Mouse (Mus musculus) liver, embryonic 14.5 days (tissue): Measurements from ENCODE around the gene Cenpn. TPM values are rescaled to one million over a fixed set of nuclear protein-coding genes. Genes with fewer than 3 reads are reported as not detected.

Source experiments
- ATAC-seq: fragments of 200-750 bp; cut with Nextera tagmentation; 2 replicates; pipeline ENCODE4 v1.8.0; 2017; ENCODE audit warnings: moderate number of reproducible peaks, mild to moderate bottlenecking, moderate library complexity; ENCODE audit not compliant: insufficient read depth
- DNase-seq, 3 experiments: peaks; one replicate each; pipeline ENCODE4 v3.0.0-alpha.2; 2012 to 2013; ENCODE audit warnings: low read depth in 3 of 3, low spot score in 3 of 3
- H3K27ac ChIP-seq: fragments of 300-500 bp; sonication (generic); 2 replicates; pipeline ENCODE4 v1.5.1; 2014; ENCODE audit warnings: moderate library complexity, mild to moderate bottlenecking, control low read depth, inconsistent platforms
- H3K27me3 ChIP-seq: fragments of 300-500 bp; sonication (generic); 2 replicates; pipeline ENCODE4 v1.6.1; 2014; ENCODE audit warnings: mild to moderate bottlenecking, low read length, moderate library complexity; ENCODE audit not compliant: control insufficient read depth, insufficient read depth
- H3K36me3 ChIP-seq: fragments of 300-500 bp; sonication (generic); replicated peaks from 2 replicates; pipeline ENCODE4 v1.6.1; 2014; ENCODE audit warnings: low read depth; ENCODE audit not compliant: control insufficient read depth, insufficient read depth
- H3K4me1 ChIP-seq, 2 experiments: fragments of 200-500 bp in 1 of 2; fragments of 300-500 bp in 1 of 2; sonication (generic) in 1 of 2; replicated peaks; 2 replicates each; pipeline ENCODE4 v1.6.1; 2012 to 2014; ENCODE audit warnings: antibody characterized with exemption in 1 of 2, inconsistent platforms in 1 of 2, low read length in 1 of 2; ENCODE audit not compliant: control insufficient read depth in 2 of 2, insufficient read depth in 2 of 2
- H3K4me2 ChIP-seq: fragments of 300-500 bp; sonication (generic); 2 replicates; pipeline ENCODE4 v1.6.1; 2014; ENCODE audit warnings: low read depth, mild to moderate bottlenecking, control low read depth, moderate library complexity
- H3K4me3 ChIP-seq, 2 experiments: fragments of 200-500 bp in 1 of 2; fragments of 300-500 bp in 1 of 2; sonication (generic) in 1 of 2; 2 replicates each; pipeline ENCODE4 v1.5.1; 2012 to 2014; ENCODE audit warnings: low read depth in 2 of 2, low read length in 2 of 2, mild to moderate bottlenecking in 2 of 2, control low read depth in 1 of 2, inconsistent platforms in 1 of 2, moderate library complexity in 1 of 2; ENCODE audit not compliant: insufficient read depth in 1 of 2
- H3K9ac ChIP-seq: fragments of 300-500 bp; sonication (generic); replicated peaks from 2 replicates; pipeline ENCODE4 v1.6.1; 2014; ENCODE audit warnings: mild to moderate bottlenecking, control low read depth, moderate library complexity
- H3K9me3 ChIP-seq: fragments of 300-500 bp; sonication (generic); 2 replicates; pipeline ENCODE4 v1.6.1; 2016; ENCODE audit warnings: low read length, mixed read lengths; ENCODE audit not compliant: control insufficient read depth
- CTCF ChIP-seq: IDR thresholded peaks from 2 replicates; pipeline ENCODE4 v1.5.1; 2016; ENCODE audit warnings: antibody characterized with exemption, low read depth, control low read depth
- EP300 ChIP-seq: IDR thresholded peaks from 2 replicates; pipeline ENCODE4 v1.6.1; 2016; ENCODE audit warnings: antibody characterized with exemption, low read depth
- WGBS: fragments of 180-500 bp; shearing (Covaris S2); extraction: QIAGEN DNeasy Blood & Tissue Kit; methylation state at CpG from one replicate; pipeline ENCODE4 v1.1.7; 2014; ENCODE audit not compliant: insufficient replicate concordance; 5-methylcytosine and 5-hydroxymethylcytosine counted together
- polyA plus RNA-seq, 2 experiments: library from polyadenylated mRNA; depleted of rRNA in 1 of 2; stranded (reverse) in 1 of 2; unstranded in 1 of 2; fragments of >200 nt; fragmentation: Nextera tagmentation in 1 of 2; extraction: Ambion mirVana in 1 of 2; gene quantifications; 2 replicates each; pipeline versions ENCODE4 v1.2.1 to v1.2.3; 2012 to 2014

The Cenpn gene
- polyA plus RNA-seq, 2 experiments: 21.3 to 27.4 TPM

DNA sequence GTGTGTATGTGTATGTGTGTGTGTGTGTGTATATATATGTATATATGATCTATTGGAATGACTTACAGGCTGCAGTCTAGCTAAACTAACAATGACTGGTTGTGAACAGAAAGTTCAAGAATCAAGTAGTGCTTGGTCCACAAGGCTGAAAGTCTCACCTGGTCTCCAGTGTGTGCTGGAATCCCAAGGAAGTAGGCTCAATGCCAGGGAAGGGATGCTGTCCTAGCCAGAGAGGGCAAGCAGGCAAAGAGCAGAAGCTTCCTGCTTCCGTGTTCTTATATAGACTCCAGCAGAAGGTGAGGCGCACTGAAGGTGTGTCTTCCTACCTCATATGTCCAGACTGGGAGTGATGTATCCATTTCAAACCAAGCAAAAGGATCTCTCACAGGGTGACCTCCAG lies 30.2 kb downstream of the Cenpn start:
- Histone ChIP-seq H3K27ac (no peak overlapping the region), H3K4me3 (no peak overlapping the region), H3K4me1 (peaks cover 7 to 11% of the 10 kb centered on the region in 2 experiments), H3K9me3 (no peaks in the 10 kb centered on the region), H3K4me2 (no peak overlapping the region), H3K36me3 (peaks cover 7% of the 10 kb centered on the region), H3K9ac (no peak overlapping the region), H3K27me3 (no peaks in the 10 kb centered on the region)
- no peak for DNase-seq
- TF ChIP-seq CTCF (no peak), EP300 (no peak)
- no peak for ATAC-seq
- 75% methylated on average over 2 of the region's 2 CpGs for WGBS

DNA sequence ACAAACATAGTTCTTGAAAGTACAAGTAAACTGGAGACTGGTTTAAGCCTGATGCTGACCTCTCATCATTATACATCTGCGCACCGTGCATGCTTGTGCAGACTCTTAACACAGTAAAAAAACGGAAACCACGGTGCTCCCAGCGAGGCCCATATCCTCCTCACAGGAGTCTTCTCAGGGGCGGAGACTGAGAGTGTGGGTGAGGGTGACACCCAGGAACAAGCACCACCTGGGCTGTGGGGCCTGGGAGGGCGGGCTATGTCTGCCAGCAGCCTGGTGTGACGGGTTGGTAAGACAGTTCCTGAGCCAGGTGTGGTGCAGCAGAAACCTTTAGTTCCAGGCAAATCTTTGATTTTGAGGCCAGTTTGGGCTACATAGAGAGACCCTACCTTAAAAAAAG lies 30.9 kb downstream of the Cenpn start:
- H3K4me2 ChIP-seq: no peak overlapping the region
- 51% methylated on average over 8 of the region's 8 CpGs for WGBS
- H3K27ac ChIP-seq: no peak overlapping the region
- TF ChIP-seq CTCF (no peak), EP300 (no peak)
- H3K4me3 ChIP-seq: no peak overlapping the region
- peaks cover 9% of the 10 kb centered on the region for H3K36me3 ChIP-seq
- ATAC-seq (no peak), DNase-seq (no peak)
- H3K9me3 ChIP-seq: no peaks in the 10 kb centered on the region
- peaks cover 6 to 7% of the 10 kb centered on the region in 2 experiments for H3K4me1 ChIP-seq
- H3K9ac ChIP-seq: no peak overlapping the region
- no peaks in the 10 kb centered on the region for H3K27me3 ChIP-seq

DNA sequence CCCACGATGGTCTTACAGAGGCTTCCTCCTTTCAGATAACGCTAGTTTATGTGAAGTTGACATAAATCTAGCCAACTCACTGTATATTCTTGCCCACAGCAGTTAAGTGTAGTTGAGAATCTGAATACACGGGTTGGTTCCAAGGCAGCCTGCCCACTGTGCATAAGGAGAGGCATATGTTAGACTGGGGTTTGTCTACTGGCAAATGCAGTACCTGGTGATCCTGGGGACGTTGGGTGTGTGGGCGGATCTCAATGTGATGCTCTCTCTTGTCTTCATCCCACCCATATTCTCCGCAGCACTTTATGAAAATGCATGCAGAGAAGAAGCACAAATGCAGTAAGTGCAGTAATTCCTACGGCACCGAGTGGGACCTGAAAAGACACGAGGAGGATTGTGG lies 32.9 kb downstream of the Cenpn start:
- Histone ChIP-seq H3K4me2 (no peak overlapping the region), H3K9ac (no peak overlapping the region), H3K4me3 (no peak overlapping the region), H3K27me3 (no peaks in the 10 kb centered on the region), H3K9me3 (no peaks in the 10 kb centered on the region), H3K36me3 (peaks cover 10% of the 10 kb centered on the region), H3K27ac (no peak overlapping the region), H3K4me1 (no peaks in the 10 kb centered on the region)
- no peak for ATAC-seq
- DNase-seq: no peak
- 80% methylated on average over 9 of the region's 9 CpGs for WGBS
- no peak for TF ChIP-seq EP300
- no peak for TF ChIP-seq CTCF

DNA sequence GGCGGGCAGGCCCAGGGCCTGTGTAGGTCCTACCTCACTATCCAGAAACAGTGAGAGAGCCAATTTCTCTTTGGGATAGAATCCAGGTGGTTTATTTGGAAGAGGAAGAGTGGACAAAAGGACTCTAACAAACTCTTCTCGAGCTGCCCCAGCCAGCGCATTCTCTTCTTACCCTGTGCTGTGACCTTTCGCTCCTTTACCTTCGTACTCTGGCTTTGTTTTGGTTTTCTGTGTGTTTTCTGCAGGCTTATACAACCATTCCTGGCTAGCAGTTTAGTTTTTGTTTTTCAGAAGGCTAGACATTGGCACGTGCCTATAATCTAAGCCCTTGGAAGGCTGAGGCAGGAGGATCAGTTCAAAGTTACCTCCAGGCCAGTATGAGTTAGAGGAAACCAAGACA lies 48.0 kb downstream of the Cenpn start:
- TF ChIP-seq EP300 (no peak), CTCF (no peak)
- no peak for DNase-seq
- Histone ChIP-seq H3K4me3 (no peak overlapping the region), H3K9ac (no peak overlapping the region), H3K36me3 (no peaks in the 10 kb centered on the region), H3K4me1 (no peaks in the 10 kb centered on the region), H3K9me3 (no peaks in the 10 kb centered on the region), H3K4me2 (no peak overlapping the region), H3K27me3 (no peaks in the 10 kb centered on the region), H3K27ac (no peak overlapping the region)
- ATAC-seq: no peak
- WGBS: 81% methylated on average over 6 of the region's 6 CpGs

DNA sequence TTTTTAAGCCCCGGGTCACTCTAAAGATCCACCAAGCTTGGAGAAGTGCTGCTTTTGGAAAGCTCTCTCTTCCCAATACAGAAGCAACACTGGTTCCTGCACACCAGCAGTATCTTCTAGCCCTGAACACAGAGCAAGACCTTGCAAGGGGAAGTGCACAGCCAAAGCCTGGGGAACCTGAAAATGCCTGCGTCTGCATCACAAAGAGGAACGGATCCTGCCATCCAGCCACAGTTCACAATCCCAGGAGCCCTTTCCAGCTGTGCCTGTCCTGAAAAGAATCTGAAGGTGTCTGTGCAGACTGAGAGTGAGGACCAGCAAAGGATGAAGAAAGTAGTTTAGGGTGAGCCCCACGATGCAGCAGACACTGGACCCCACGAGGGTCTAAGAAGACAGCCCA lies 53.5 kb downstream of the Cenpn start:
- ATAC-seq (no peak), DNase-seq (no peak)
- Histone ChIP-seq H3K27ac (no peak overlapping the region), H3K27me3 (no peaks in the 10 kb centered on the region), H3K9ac (no peak overlapping the region), H3K36me3 (no peaks in the 10 kb centered on the region), H3K4me1 (peaks cover 8 to 16% of the 10 kb centered on the region in 2 experiments), H3K4me3 (no peak overlapping the region), H3K4me2 (no peak overlapping the region), H3K9me3 (no peaks in the 10 kb centered on the region)
- 30% methylated on average over 5 of the region's 5 CpGs for WGBS
- TF ChIP-seq CTCF: no peak
- TF ChIP-seq EP300: no peak

DNA sequence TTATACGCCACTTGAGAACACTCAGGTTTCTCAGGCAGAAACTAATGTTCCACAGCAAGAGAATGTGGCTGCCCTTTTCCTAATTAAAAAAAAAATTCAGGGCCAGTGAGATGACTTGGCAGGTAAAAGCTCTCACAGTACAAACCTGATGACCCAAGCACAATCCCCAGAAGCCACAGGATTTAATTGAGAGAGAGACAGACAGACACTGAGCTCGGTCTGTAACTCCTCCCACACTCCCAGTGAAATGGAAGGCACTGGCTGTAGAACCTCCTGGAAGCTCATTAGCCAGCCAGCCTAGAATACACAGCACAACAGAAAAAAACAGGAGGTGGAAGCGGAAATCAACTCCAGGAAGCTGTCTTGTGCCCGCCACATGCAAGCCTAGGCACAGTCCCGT lies 54.1 kb downstream of the Cenpn start:
- TF ChIP-seq EP300 (no peak), CTCF (no peak)
- no peak overlapping the region for H3K9ac ChIP-seq
- H3K4me1 ChIP-seq: peaks cover 8 to 16% of the 10 kb centered on the region in 2 experiments
- ATAC-seq (no peak), DNase-seq (no peak)
- no peaks in the 10 kb centered on the region for H3K27me3 ChIP-seq
- WGBS: 63% methylated on average over 5 of the region's 5 CpGs
- no peak overlapping the region for H3K4me2 ChIP-seq
- H3K36me3 ChIP-seq: no peaks in the 10 kb centered on the region
- no peak overlapping the region for H3K4me3 ChIP-seq
- H3K9me3 ChIP-seq: no peaks in the 10 kb centered on the region
- no peak overlapping the region for H3K27ac ChIP-seq
